In genomic region chr3:52647900-52648299, GRCm38 (mm10) we compare ENCODE assay signal across 24 mouse cellular contexts.
A peak's percentile ranks its signal among the peaks of the same experiment; 100 is the strongest.
DNase-seq lines count a peak whose midpoint lies in the region; ATAC-seq and TF ChIP-seq lines count a peak whose summit lies in the region.
"Had no signal": no experiment of that assay in that cellular context is flagged by ENCODE, and none has a peak within 500 bp of the region (broad histone marks: within the 10 kb centered on the region; RNA-seq: fewer than 3 reads in every experiment).

No protein-coding gene starts in this region.

- H3K27me3 ChIP-seq in spleen, adult 2 months (ENCODE audit: control insufficient read depth, insufficient read depth, low read length), result no peaks in the 10 kb centered on the region
- H3K27me3 ChIP-seq: forebrain, embryonic 15.5 days; limb, embryonic 12.5 days; liver, embryonic 12.5 days had no signal

- TF ChIP-seq POLR2A in spleen, adult 2 months (IDR thresholded peaks at IDR 0.05; ENCODE audit: low read depth, low read length), result no peak

- no peak for TF ChIP-seq CTCF in spleen, adult 2 months (IDR thresholded peaks at IDR 0.05; ENCODE audit: extremely low read depth, insufficient read depth, insufficient read length, insufficient replicate concordance)

- intact Hi-C loops in left cerebral cortex, postnatal 4 days (cut with DNase I), result no loop called here

- peak in 1 of 2 experiments; percentile 58 for DNase-seq in spleen, adult 2 months (ENCODE audit: low read depth in 1 of 2, low spot score in 2 of 2)
- no peak for DNase-seq in spleen, postnatal 10 days (ENCODE audit: low spot score in 2 of 2)
- DNase-seq in induced T-regulatory cell, adult 2 months (ENCODE audit: low read depth), result peak; percentile 76
- DNase-seq in thymus, postnatal 36 days, result peak; percentile 63 to 74
- no peak for DNase-seq in left cerebral cortex, postnatal 4 days
- DNase-seq in urinary bladder, postnatal 14 days (ENCODE audit: low spot score), result no peak
- no peak for DNase-seq in gastrocnemius, adult 18-20 months (ENCODE audit: low spot score)
- DNase-seq: adrenal gland, postnatal 36 days; cerebellum, adult 11 months; cerebellum, adult 9-11 months; heart, adult 11 months; heart, postnatal 10 days; kidney, adult 18-20 months; lung, adult 18-20 months; lung, postnatal 14 days; right cerebral cortex, postnatal 25 days; spleen, adult 18-20 months had no signal

- H3K27ac ChIP-seq in spleen, adult 2 months (ENCODE audit: insufficient read depth, low read length), result peak overlapping the region; percentile 88
- H3K27ac ChIP-seq: forebrain, embryonic 15.5 days; kidney, postnatal 0 days; limb, embryonic 12.5 days; liver, embryonic 12.5 days had no signal

- ATAC-seq in neutrophil, adult 5-6 weeks (ENCODE audit: extremely low read depth, insufficient number of reproducible peaks, low FRiP score, poor library complexity, severe bottlenecking), result 0 out of 2 replicates have a peak, but pooled peaks have one; percentile 18
- ATAC-seq: forebrain, embryonic 15.5 days; liver, embryonic 12.5 days had no signal

- H3K4me1 ChIP-seq in spleen, adult 2 months (ENCODE audit: control insufficient read depth, insufficient read depth, insufficient read length), result peaks cover 8% of the 10 kb centered on the region; the same call in 1 of the 2 replicates
- H3K4me1 ChIP-seq: liver, embryonic 12.5 days; megakaryocyte, embryonic 14.5 days had no signal

- 63% methylated on average over 5 of the region's 5 CpGs for WGBS in spleen, adult 2 months

- H3K36me3 ChIP-seq in spleen, adult 2 months (ENCODE audit: control insufficient read depth, insufficient read depth, low read length), result no peaks in the 10 kb centered on the region
- H3K36me3 ChIP-seq: embryonic facial prominence, embryonic 15.5 days; forebrain, embryonic 15.5 days; limb, embryonic 12.5 days; liver, embryonic 12.5 days had no signal

- no peak overlapping the region for H3K4me3 ChIP-seq in spleen, adult 2 months (ENCODE audit: extremely low read depth, insufficient read depth, insufficient read length)
- H3K4me3 ChIP-seq: embryonic facial prominence, embryonic 15.5 days; forebrain, embryonic 15.5 days; limb, embryonic 12.5 days; liver, embryonic 12.5 days; megakaryocyte, embryonic 14.5 days had no signal

Comparison
In these comparisons a context has a peak if more than half of its experiments do, and no peak if none do; other contexts are left out.
1. DNase-seq: peak in induced T-regulatory cell, adult 2 months (single experiment) and thymus, postnatal 36 days (2 of 2); none in spleen, postnatal 10 days (0 of 2), left cerebral cortex, postnatal 4 days (single experiment), urinary bladder, postnatal 14 days (single experiment) and gastrocnemius, adult 18-20 months (single experiment).